Mouse (Mus musculus): ENCODE measurements around the gene Gm11444.

GRCm38 (mm10) chr11:85892771-85893170 lies 42.6 kb upstream of the Gm11444 start:
- TF ChIP-seq CEBPB (IDR thresholded peaks at IDR 0.05; ENCODE audit: insufficient read depth, poor library complexity, severe bottlenecking): no peak
- no peak for TF ChIP-seq REST (IDR thresholded peaks at IDR 0.05; ENCODE audit: insufficient read depth, insufficient read length)
- TF ChIP-seq USF1 (IDR thresholded peaks at IDR 0.05; ENCODE audit: low read depth): no peak
- no peak for TF ChIP-seq POLR2A (IDR thresholded peaks at IDR 0.05; ENCODE audit: insufficient read length, low read depth)
- TF ChIP-seq MYOG (IDR thresholded peaks at IDR 0.05; ENCODE audit: control insufficient read depth in 1 of 3, insufficient read depth in 1 of 3, insufficient read length in 2 of 3, low read depth in 2 of 3): no peak
- TF ChIP-seq POLR2AphosphoS2 (IDR thresholded peaks at IDR 0.05; ENCODE audit: insufficient read length, low read depth): no peak
- TF ChIP-seq MAX (IDR thresholded peaks at IDR 0.05; ENCODE audit: low read depth): no peak
- TF ChIP-seq E2F4 (IDR thresholded peaks at IDR 0.05; ENCODE audit: insufficient read depth): no peak

All from myocyte (in vitro differentiated cells).